Mouse (Mus musculus) fibroblast of lung, adult 2 months (primary cell): Measurements from ENCODE around the gene Sgce.
A peak's percentile ranks its signal among the peaks of the same experiment; 100 is the strongest.
"Not testable (repeated sequence)": the region's sequence is repeated elsewhere in the genome, so short reads cannot be mapped to it uniquely, and the experiment has no call there.

Experiments
- DNase-seq: peaks from one replicate; pipeline ENCODE4 v3.0.0-alpha.2; 2011; ENCODE audit warnings: low read depth

Sgce gene

GRCm38 (mm10) chr6:4746696-4747439 is at the start of gene Sgce, which contains the start of gene Peg10:
TSS of gene Sgce (minus strand) at chr6:4747207.
TSS of gene Peg10 (plus strand) at chr6:4747306.
- no peak for DNase-seq

DNA sequence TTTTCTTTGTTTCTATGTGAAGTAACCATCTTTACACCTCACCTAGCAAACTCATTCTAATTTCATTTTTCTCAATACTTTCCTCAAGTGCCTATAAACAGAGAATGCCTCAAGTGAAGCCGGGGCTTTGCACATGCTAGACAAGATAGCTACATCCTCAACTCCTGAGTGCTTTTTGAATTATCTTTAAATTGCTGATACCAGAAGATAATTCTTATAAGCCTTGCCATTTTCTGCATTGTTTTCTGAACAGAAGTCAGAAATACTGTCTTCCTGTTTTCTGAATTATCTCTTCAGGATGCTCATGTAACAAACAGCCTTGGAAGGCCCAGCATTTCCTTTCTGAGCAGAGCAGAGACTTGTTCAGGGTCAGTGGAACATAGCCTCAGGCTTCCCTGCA is 49.3 kb upstream of the Sgce start:
- no peak for DNase-seq

- no peak for DNase-seq
Observed at GRCm38 (mm10) chr6:4762252-4762651, 15.2 kb upstream of the Sgce start.

DNA sequence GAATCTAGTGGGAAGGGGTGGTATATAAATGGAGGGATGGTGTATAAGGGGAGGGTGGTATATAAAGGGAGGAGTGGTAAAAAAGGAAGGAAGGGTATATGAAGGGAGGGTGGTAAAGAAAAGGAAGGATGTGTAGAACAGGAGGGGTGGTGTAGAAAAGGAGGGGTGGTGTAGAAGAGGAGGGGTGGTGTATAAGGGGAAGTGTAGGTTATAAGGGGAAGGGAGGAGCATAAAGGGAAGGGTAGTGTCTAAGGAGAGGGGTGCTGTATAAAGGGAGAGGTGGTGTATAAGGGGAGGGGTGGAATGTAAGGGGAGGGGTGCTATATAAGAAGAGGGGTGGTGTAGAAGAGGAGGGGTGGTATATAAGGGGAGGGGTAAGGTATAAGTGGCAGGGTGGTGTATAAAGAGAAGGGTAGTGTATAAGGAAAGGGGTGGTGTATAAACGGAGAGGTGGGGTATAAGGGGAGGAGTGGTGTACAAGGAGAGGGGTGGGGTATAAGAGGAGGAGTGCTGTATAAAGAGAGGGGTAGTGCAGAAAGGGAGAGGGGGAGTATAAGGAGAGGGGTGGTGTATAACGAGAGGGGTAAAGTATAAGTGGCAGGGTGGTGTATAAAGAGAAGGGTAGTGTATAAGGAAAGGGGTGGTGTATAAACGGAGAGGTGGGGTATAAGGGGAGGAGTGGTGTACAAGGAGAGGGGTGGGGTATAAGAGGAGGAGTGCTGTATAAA is 14.6 kb upstream of the Sgce start:
- not testable (repeated sequence) for DNase-seq

DNA sequence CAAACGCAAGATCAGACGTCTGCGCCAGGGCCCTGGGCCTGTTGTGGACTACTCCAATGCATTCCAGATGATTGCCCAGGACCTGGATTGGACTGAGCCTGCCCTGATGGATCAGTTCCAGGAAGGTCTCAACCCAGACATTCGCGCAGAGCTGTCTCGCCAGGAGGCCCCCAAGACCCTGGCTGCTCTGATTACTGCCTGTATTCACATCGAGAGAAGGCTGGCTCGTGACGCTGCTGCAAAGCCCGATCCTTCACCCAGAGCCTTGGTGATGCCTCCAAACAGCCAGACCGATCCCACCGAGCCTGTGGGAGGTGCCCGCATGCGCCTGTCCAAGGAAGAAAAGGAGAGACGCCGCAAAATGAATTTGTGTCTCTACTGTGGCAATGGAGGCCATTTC is 7.9 kb upstream of the Sgce start:
- no peak for DNase-seq

DNA sequence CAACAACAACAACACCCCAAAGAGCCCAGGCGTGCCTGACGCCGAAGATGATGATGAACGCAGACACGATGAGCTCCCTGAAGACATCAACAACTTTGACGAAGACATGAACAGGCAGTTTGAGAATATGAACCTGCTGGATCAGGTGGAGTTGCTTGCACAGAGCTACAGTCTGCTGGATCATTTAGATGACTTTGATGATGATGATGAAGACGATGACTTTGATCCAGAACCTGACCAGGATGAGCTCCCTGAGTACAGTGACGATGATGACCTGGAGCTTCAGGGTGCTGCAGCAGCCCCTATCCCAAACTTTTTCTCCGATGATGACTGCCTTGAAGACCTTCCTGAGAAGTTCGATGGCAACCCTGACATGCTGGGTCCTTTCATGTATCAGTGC is 7.3 kb upstream of the Sgce start:
- no peak for DNase-seq

DNA sequence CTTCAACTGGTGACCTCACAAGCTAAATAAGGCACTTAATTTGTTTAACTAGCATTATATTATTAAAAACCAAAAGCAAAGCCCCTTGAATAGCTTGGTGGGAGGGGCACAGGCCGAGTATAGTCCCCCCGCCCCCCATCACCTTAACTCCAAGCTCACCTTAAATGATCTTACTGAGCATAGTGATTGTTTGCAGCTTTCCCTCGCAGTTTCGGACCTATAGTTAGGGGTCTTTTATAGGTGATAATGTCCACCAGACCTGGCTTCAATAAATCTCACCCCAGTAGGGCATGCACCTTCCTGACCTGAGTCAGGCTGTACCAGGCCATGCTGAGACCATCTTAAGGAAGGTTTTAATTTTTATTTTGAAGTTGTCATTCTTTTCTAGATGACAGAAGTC is 4.3 kb upstream of the Sgce start:
- DNase-seq: no peak

- DNase-seq: peak; percentile 78
Observed at GRCm38 (mm10) chr6:4749091-4749490, 2.1 kb upstream of the Sgce start.

DNA sequence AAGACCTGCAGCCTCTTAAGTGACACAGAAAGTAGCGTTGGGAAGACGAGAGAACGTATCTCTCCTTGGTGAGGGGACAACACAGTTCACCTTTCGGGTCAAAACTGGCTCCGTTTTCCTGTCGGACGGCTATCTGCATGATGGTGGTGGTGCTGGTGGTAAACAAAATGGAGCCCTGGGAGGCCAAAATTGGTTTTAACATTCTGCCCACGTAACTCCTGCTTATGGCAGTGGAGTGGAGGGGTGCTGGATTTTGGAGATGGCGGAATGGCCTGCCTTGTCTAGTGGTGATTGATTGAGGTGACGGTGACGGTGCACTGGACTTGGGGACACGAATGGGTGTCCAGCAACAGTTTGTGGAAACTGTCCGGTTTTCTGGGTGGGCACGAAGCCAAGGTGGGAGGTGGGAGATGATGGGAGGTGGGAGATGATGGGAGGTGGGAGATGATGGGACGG is 1.5 kb upstream of the Sgce start:
- DNase-seq: no peak

GRCm38 (mm10) chr6:4747677-4748505 is 884 bp upstream of the Sgce start:
- DNase-seq: no peak

- DNase-seq: no peak
Observed at GRCm38 (mm10) chr6:4746036-4746695, 841 bp downstream of the Sgce start.

GRCm38 (mm10) chr6:4740511-4740910 is 6.5 kb downstream of the Sgce start:
- peak; percentile 92 for DNase-seq

DNA sequence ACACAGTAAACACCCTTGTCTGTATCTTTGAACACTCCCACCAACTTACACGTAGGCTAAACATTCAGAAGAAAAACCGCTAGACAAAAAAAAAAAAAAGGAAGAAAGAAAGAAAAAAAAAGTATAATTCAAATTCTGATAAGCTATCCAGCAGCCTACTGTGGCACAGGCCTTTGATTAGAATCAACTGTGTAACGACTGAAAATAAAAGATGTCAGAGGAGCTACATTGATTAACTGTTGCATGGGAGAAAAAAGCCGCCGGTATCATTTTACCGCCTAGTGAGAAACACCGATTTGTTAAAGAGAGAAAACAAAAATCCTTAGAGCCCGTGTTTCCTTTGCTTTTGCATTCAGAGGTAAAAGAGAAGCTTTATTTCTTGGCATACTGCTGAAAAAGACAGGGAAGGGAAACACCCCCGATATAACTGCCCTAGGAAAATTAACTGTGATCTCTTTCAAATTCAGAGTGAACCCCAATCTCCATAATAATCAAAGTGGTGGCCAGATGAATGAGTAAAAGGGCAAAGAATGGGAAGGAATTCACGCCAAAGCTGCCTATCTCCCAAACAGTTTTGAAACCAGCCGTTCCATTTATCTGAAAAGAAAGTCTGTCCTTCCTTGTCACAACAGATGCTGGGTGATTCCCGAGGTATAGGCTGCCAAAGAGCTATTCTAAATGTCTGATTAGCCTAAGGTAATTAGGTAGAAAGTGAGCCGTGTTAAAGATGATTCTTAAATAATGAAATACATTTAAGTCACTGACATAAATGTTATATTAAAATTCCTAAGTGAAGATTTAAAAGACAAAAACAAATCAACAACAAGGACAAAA is 7.3 kb downstream of the Sgce start:
- DNase-seq: no peak

DNA sequence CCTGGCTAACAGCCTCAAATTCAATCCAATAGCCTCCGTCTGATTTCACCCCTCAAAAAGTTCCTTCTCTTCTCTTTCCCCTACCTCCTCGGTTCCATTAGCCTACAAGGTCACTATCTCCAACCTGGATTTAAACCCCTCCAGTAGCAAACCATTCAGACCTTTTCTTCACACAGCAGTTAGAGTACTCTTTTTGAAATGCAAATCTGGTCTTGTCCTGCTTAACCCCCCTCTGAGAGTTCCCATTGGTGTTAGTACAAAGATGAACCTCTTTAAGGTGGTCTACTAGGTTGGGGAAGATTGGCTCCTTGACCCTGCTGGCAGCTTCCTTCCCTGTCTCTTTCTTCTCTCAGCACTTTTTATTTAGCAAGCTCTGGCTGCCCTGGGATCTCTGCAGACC is 8.3 kb downstream of the Sgce start:
- no peak for DNase-seq

GRCm38 (mm10) chr6:4738034-4738629 is 8.9 kb downstream of the Sgce start:
- DNase-seq: no peak

DNA sequence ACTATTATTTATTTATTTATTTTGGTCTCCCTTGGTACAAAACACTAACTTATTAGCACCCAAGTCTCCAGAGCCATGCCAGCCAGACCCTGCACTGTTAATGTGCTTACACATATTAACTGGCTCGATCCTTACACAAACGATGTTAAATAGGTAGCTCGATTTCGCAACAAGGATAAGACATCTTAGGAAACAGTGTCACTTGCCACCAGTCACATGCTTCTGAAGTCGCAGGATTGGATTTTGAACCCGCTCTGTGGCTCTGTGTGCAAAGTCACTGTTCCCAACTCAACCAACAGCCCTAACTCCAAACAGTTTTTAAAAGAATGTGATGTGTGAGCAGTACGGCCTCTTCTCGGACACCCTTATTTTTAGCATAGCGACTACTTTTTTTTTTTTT is 10.6 kb downstream of the Sgce start:
- DNase-seq: no peak

DNA sequence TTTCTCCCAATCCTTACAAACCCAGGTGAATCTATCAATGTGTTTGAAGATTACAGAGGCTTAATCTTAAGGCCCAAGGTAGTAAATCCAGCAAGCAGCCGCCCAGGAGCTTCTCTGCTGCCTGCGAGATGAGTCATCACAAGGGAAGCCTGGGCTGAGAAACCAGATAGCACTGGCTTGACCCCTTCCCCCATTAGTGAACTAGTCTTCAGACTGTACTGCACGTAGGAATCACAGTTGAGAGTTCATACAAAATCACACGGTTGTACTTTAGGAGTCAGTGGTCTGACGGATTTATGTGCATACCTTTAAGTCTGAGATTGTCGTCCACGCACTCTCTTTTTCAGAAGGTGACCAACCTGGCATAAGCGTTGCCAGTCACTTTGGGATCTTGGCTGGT is 13.8 kb downstream of the Sgce start:
- DNase-seq: no peak

- DNase-seq: no peak
Observed at GRCm38 (mm10) chr6:4731675-4732074, 15.3 kb downstream of the Sgce start.

GRCm38 (mm10) chr6:4728305-4728704 is 18.7 kb downstream of the Sgce start:
- DNase-seq: no peak

DNA sequence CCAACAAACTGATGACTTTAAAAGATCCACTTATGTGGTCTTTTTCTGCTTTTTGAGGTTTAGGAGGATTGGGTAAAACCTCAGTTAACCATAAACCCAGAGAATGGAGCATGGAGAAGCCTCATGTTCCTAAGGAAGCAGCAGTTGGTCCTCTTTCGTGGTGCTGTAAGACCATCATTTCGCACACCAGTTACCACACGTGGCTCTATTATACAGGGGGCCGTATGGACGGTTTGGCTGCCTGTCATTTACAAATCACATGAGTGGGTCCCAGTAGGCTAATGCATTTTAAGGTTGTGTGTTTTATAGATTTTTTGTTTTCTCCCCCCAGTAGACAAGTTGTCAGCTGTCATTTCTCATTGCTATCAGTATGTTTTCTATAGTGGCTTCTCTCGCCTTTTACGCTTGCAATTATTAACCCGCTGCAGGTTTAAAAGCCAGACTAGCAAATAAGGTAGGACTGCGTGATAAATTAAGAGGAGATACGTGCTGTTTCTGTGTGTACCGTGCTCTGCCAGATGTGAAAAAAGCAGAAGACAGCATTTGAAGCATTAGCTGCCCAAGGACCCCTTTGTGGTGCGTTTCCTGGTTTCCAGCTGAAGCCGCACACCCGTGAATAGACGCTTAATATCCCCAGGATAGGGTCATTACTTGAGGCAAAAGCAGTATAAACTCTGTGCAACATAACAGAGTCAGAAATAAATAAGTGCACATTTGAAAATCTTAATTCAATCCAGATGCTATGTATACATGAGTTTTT is 22.8 kb downstream of the Sgce start:
- no peak for DNase-seq
